In the genomic region with DNA sequence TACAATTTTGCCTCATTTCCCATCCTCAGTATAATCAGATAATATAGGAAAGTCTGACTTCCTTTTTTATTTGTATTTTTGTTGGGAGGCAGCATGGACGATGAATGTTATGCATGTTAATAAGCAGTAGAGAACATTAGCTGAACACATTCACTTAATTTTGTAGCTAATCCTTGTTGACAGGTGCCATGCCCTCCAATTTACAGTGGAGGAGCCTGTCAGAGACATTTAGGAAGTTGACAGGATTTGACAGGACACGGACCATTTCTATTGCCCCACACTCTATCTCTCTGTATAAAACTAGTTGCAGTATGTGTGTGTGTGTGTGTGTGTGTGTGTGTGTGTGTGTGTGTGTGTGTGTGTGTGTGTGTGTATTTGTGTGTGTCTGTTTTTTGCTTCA, we compare ENCODE assay signal across 23 mouse cellular contexts.
"Had no signal": no experiment of that assay in that cellular context is flagged by ENCODE, and none has a peak within 500 bp of the region (broad histone marks: within the 10 kb centered on the region; RNA-seq: fewer than 3 reads in every experiment).

No protein-coding gene starts in this region.

- H3K9ac ChIP-seq: heart, embryonic 12.5 days; hindbrain, embryonic 13.5 days; hindbrain, embryonic 15.5 days; intestine, embryonic 15.5 days; limb, embryonic 12.5 days had no signal

- H3K36me3 ChIP-seq: heart, embryonic 10.5 days; heart, embryonic 12.5 days; hindbrain, embryonic 10.5 days; hindbrain, embryonic 13.5 days; hindbrain, embryonic 15.5 days; intestine, embryonic 15.5 days; limb, embryonic 10.5 days; limb, embryonic 12.5 days had no signal

- H3K4me1 ChIP-seq: heart, embryonic 10.5 days; heart, embryonic 12.5 days; hindbrain, embryonic 10.5 days; hindbrain, embryonic 13.5 days; hindbrain, embryonic 15.5 days; intestine, embryonic 15.5 days; limb, embryonic 10.5 days; limb, embryonic 12.5 days had no signal

- H3K27me3 ChIP-seq: heart, embryonic 12.5 days; hindbrain, embryonic 13.5 days; hindbrain, embryonic 15.5 days; intestine, embryonic 15.5 days; limb, embryonic 12.5 days had no signal

- H3K4me2 ChIP-seq: heart, embryonic 12.5 days; hindbrain, embryonic 13.5 days; hindbrain, embryonic 15.5 days; intestine, embryonic 15.5 days; limb, embryonic 12.5 days; liver, embryonic 11.5 days had no signal

- H3K9me3 ChIP-seq: heart, embryonic 10.5 days; heart, embryonic 12.5 days; hindbrain, embryonic 10.5 days; hindbrain, embryonic 13.5 days; hindbrain, embryonic 15.5 days; intestine, embryonic 15.5 days; limb, embryonic 10.5 days; limb, embryonic 12.5 days had no signal

- DNase-seq: gastrocnemius, postnatal 14 days; heart, adult 18-20 months; heart, postnatal 10 days; heart, postnatal 4 days; kidney, adult 18-20 months; kidney, adult 8-10 months; kidney, postnatal 10 days; kidney, postnatal 25 days; kidney, postnatal 4 days; liver had no signal

- H3K4me3 ChIP-seq: heart, embryonic 10.5 days; heart, embryonic 12.5 days; hindbrain, embryonic 10.5 days; hindbrain, embryonic 13.5 days; hindbrain, embryonic 15.5 days; intestine, embryonic 15.5 days; layer of hippocampus, adult 2 months; left cerebral cortex, adult 2 months; limb, embryonic 10.5 days; limb, embryonic 12.5 days had no signal

- H3K27ac ChIP-seq: heart, embryonic 10.5 days; hindbrain, embryonic 10.5 days; hindbrain, embryonic 13.5 days; hindbrain, embryonic 15.5 days; intestine, embryonic 15.5 days; layer of hippocampus, adult 2 months; left cerebral cortex, adult 2 months; limb, embryonic 10.5 days; limb, embryonic 12.5 days had no signal

- ATAC-seq: inflammation-experienced regulatory T-cells, adult 6 months; intestine, embryonic 15.5 days; intestine, postnatal 0 days had no signal
